Comparison of ENCODE assay signal across 27 mouse cellular contexts in genomic region chr10:85994543-85995104, GRCm38 (mm10). TPM values are rescaled to one million over a fixed set of nuclear protein-coding genes. Genes with fewer than 3 reads are reported as not detected.
"Had no signal": no experiment of that assay in that cellular context is flagged by ENCODE, and none has a peak within 500 bp of the region (broad histone marks: within the 10 kb centered on the region; RNA-seq: fewer than 3 reads in every experiment).

No protein-coding gene starts in this region.

- ATAC-seq: hindbrain, postnatal 0 days had no signal

- H3K9ac ChIP-seq: heart, embryonic 13.5 days; heart, embryonic 15.5 days; hindbrain, embryonic 13.5 days; hindbrain, embryonic 15.5 days; limb, embryonic 12.5 days had no signal

- H3K4me3 ChIP-seq: heart, adult 2 months; heart, embryonic 13.5 days; heart, embryonic 15.5 days; hindbrain, embryonic 13.5 days; hindbrain, embryonic 15.5 days; layer of hippocampus, adult 2 months; left cerebral cortex, adult 2 months; limb, embryonic 10.5 days; limb, embryonic 12.5 days had no signal

- H3K9me3 ChIP-seq: heart, embryonic 13.5 days; heart, embryonic 15.5 days; hindbrain, embryonic 15.5 days; limb, embryonic 10.5 days had no signal

- DNase-seq: gastrocnemius, postnatal 14 days; gastrocnemius, postnatal 36 days; heart, adult 2 months; heart, postnatal 14 days; heart, postnatal 36 days; kidney, adult 18-20 months; kidney, adult 8-10 months; kidney, postnatal 10 days; kidney, postnatal 25 days; kidney, postnatal 4 days; liver had no signal

- H3K4me2 ChIP-seq: heart, embryonic 11.5 days; heart, embryonic 13.5 days; heart, embryonic 15.5 days; hindbrain, embryonic 13.5 days; hindbrain, embryonic 15.5 days; limb, embryonic 12.5 days; liver, embryonic 11.5 days had no signal

- H3K4me1 ChIP-seq: heart, embryonic 15.5 days; hindbrain, embryonic 13.5 days; hindbrain, embryonic 15.5 days; limb, embryonic 10.5 days; limb, embryonic 12.5 days had no signal

- H3K27ac ChIP-seq: heart, adult 2 months; heart, embryonic 13.5 days; heart, embryonic 15.5 days; hindbrain, embryonic 13.5 days; hindbrain, embryonic 15.5 days; hindbrain, postnatal 0 days; layer of hippocampus, adult 2 months; left cerebral cortex, adult 2 months; limb, embryonic 10.5 days; limb, embryonic 12.5 days had no signal

- H3K27me3 ChIP-seq: heart, embryonic 13.5 days; heart, embryonic 15.5 days; hindbrain, embryonic 13.5 days; hindbrain, embryonic 15.5 days; limb, embryonic 12.5 days had no signal

- H3K36me3 ChIP-seq: heart, embryonic 13.5 days; heart, embryonic 15.5 days; hindbrain, embryonic 13.5 days; hindbrain, embryonic 15.5 days; limb, embryonic 10.5 days; limb, embryonic 12.5 days had no signal

RNA-seq across cellular contexts. Expression of gene Bpifc, which starts 17.1 kb away (rescaled TPM):
- total RNA-seq: gastrocnemius, adult 18-20 months; gastrocnemius, adult 8-10 months; gastrocnemius, postnatal 14 days; gastrocnemius, postnatal 36 days; heart, adult 2 months; heart, postnatal 14 days; heart, postnatal 36 days; hindbrain, postnatal 0 days; layer of hippocampus, adult 2 months; layer of hippocampus, postnatal 10 days; left cerebral cortex, postnatal 14 days had no signal
- polyA plus RNA-seq: heart, adult 2 months; heart, embryonic 11.5 days; heart, embryonic 13.5 days; heart, embryonic 15.5 days; heart, postnatal 0 days; hindbrain, embryonic 13.5 days; hindbrain, embryonic 15.5 days; limb, embryonic 10.5 days; liver, embryonic 11.5 days had no signal
